Mouse (Mus musculus) spleen, postnatal 36 days (tissue): Measurements from ENCODE around the gene Dennd4a.
"Not testable (repeated sequence)": the region's sequence is repeated elsewhere in the genome, so short reads cannot be mapped to it uniquely, and the experiment has no call there.

ENCODE experiments used
- DNase-seq, 2 experiments: peaks; one replicate each; pipeline ENCODE4 v3.0.0; 2022; ENCODE audit warnings: low spot score in 2 of 2, mixed read lengths in 1 of 2

Gene Dennd4a

GRCm38 (mm10) chr9:64811538-64812474 is 666 bp downstream of the Dennd4a start:
- DNase-seq: peak in 1 of 2 experiments; percentile 40

- no peak for DNase-seq
Observed at GRCm38 (mm10) chr9:64812475-64812860, 1.3 kb downstream of the Dennd4a start.

DNA sequence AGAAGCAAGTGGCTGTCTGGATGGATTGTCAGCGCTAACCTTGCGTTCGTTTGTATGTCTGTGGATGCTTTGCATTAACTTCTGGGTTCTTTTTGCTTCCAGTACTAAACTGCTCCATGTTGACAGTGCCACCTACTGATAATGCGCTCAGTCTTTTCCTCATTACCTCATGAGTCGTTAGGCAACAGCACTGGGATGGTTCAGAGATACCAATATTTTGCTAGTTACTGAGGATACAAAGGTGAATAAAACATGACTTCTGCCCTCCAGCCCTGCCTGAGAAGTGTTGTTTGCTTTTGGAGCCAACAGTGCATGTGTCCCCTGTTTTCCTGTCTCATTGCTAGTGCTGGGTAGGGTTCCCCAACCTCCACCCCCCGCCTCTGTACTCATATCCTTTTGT is 3.1 kb downstream of the Dennd4a start:
- DNase-seq: no peak

- DNase-seq: not testable (repeated sequence)
Observed at GRCm38 (mm10) chr9:64819686-64820085, 8.5 kb downstream of the Dennd4a start.

DNA sequence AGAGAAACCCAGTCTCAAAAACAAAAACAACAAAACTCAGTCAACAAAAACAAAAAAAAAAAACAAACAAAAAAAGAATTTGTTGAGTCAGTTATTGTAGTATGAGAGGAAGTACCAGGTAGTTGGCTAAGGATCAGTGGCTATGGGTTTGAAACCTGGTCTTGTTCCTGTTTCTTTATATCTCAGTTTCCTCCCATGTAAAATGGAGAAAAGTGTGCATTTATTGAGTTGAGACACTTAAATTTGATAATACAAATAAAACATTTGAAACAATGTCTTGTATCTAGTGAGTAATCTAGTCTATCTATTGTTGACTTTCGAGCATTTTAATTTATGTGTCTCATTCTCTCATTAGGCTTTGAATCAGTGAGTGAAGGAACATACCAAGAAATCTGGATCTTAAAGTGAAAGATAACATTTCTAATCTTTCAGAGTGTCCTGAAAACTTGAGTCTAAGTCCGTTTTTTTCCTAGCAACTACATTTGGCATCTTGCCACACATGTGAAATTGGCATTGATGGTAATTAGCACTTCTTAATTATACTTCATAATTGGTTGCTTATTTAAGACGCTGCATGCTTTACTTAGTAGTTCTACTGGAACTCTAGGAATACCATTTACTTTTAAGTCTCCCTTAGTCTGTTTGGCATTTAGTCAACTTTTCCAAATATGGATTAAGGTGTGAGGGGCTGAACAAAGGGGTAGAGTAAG is 9.1 kb downstream of the Dennd4a start:
- no peak for DNase-seq

- no peak for DNase-seq
Observed at GRCm38 (mm10) chr9:64822235-64822634, 11.1 kb downstream of the Dennd4a start.

DNA sequence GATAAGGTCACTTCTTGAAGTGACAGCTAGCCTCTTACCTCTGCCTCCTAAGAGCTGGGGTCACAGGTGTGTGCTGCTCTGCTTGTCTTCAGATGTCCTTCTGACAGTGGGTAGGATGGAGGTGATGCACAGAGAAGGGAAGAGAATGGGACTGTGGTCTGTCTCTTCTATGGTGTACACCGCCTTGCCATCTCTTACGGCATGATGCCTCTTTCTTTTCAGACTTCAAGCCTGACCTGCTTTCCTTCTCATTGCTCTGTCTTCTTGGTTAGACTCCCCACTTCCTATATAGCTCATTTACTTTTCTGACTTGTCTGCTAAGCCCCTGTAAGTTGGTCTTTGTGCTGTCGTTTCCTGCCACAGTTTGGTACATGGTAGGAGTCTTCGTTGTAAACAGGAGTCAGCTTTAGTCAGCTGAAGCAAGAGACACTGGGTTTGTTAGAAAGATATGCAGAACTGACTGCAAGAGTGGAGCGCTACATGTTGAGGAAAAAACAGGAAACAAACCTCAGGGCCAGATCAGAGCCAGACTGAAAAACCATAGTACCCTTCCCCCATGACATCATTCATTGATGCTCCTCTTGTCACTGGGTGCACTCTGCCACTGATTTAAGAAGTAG is 13.4 kb downstream of the Dennd4a start:
- DNase-seq: peak; percentile 34 to 39

GRCm38 (mm10) chr9:64830092-64830618 is 19.0 kb downstream of the Dennd4a start:
- DNase-seq: peak; percentile 40 to 54

- DNase-seq: no peak
Observed at GRCm38 (mm10) chr9:64830641-64831040, 19.5 kb downstream of the Dennd4a start.

GRCm38 (mm10) chr9:64831760-64832159 is 20.6 kb downstream of the Dennd4a start:
- no peak for DNase-seq

DNA sequence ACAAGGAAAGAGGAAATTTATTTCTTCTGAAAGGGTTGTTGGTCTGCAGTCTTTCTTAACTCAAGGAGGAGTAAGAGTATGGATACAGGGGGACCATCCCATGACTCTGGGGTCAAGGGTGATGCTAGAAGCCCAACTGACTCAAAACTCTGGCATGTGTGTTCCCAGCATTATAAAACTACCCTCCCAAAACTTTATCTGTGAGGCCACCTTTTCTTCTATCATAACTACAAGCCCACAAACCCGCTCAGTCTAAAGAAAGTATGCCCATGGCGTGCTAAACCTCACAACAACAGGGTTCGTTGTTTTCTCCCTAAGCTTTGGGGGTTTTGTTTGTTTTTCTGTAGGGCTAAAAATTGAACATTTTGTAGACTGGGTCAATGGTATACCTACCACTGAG is 23.3 kb downstream of the Dennd4a start:
- DNase-seq: no peak

GRCm38 (mm10) chr9:64845355-64845754 is 34.2 kb downstream of the Dennd4a start:
- no peak for DNase-seq

- DNase-seq: no peak
Observed at GRCm38 (mm10) chr9:64849548-64849947, 38.4 kb downstream of the Dennd4a start.

- DNase-seq: no peak
Observed at GRCm38 (mm10) chr9:64860083-64860482, 48.9 kb downstream of the Dennd4a start.

GRCm38 (mm10) chr9:64862687-64863086 is 51.5 kb downstream of the Dennd4a start:
- DNase-seq: no peak

DNA sequence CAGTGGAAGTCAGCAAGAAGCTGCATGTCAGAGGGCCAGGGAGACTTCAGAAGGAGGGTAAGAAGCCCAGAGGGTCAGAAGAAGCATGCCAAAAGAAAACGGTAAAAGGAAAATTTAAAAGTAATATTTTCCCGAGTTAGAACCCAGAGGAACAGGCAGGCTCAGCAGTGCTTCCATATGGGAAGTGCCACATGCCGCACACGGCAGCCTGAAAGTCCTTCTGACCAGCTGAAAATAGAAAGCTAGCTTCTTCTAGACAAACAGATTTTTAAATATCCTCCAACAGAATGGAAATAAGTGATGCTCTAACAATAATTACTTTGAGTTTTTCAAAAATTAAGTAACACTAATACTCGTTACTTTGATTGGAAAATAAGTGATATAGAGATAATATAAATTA is 74.9 kb downstream of the Dennd4a start:
- no peak for DNase-seq

DNA sequence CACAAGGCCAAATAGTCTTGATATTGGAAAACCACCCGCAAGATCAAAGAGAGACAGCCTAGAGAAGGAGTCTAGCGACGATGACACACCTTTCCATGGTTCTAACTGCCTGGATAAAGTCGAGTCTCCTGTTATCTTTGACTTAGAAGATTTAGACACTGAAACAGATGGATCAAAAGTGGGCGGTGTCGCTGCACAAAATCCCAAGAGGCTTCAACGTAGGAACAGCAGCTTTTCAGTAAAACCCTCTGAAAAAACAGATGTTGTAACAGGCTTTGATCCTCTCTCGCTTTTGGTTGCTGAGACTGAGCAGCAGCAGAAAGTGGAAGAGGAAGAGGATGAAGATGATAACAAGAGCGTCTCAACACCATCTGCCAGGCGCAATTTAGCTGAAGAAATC is 85.5 kb downstream of the Dennd4a start:
- no peak for DNase-seq

DNA sequence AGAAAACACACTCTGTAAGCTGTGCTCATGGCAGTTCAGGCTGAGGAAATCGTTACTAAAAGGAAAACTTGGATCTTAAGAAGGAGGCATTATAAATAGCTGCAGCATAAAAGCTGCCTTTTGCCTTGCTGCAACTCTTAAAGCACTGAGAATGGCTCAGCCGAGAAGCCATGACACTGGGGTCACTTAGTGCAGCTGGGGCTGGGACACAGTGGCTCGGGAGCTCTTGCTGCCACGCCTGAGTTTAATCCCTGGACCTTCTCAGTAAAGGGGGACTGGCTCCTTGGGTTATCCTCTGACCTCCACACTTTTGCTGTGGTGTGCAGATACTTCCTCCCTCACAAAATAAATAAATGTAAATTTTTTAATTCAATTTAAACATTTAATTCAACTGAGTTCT is 91.7 kb downstream of the Dennd4a start:
- DNase-seq: no peak

- peak; percentile 51 for DNase-seq
Observed at GRCm38 (mm10) chr9:64903386-64903785, 92.2 kb downstream of the Dennd4a start.

DNA sequence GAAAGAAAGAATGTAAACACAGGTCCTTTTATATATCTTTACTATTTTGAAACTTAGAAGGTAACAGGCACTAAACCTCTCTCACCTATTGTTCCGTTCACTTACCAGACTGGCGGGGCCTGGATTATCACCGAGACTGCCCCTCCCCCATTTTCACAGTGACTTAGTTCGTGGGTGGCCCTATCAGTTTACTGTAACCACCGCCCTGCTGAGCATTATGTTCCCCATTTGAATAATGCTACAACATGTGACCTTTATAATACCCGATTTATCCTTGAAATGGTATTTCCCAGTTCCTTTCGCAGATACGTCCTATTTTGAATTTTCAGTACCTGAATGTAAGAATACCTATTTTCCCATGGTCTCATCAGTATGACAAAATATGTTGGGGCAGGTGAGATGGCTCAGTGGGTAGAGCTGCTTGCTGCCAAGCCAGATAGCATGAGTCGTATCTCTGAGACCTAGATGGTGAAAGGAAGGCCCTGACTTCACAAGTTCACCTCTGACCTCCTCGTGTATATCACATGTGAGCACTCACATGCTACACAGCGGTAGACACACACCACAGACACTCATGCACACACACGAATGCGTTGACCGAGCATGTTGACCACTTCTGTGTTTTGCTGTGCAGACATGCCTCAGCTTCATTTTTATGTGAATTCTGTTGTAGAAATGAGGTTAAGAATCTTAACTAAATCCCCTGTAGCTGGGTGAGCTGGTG is 93.9 kb downstream of the Dennd4a start:
- DNase-seq: no peak

GRCm38 (mm10) chr9:64907441-64907840 is 96.3 kb downstream of the Dennd4a start:
- DNase-seq: no peak
